Comparison of ENCODE assay signal across 20 mouse cellular contexts in genomic region chr8:109101416-109101815, GRCm38 (mm10).
DNase-seq lines count a peak whose midpoint lies in the region; ATAC-seq and TF ChIP-seq lines count a peak whose summit lies in the region.
"Had no signal": no experiment of that assay in that cellular context is flagged by ENCODE, and none has a peak within 500 bp of the region (broad histone marks: within the 10 kb centered on the region; RNA-seq: fewer than 3 reads in every experiment).

No protein-coding gene starts in this region.

- no peaks in the 10 kb centered on the region for H3K36me3 ChIP-seq in forebrain, embryonic 14.5 days (ENCODE audit: control insufficient read depth, insufficient read depth, low read length)
- H3K36me3 ChIP-seq in forebrain, embryonic 11.5 days (ENCODE audit: control insufficient read depth, insufficient read depth, low read length) = no peaks in the 10 kb centered on the region
- no peaks in the 10 kb centered on the region for H3K36me3 ChIP-seq in hindbrain, postnatal 0 days (ENCODE audit: insufficient read depth, low read length)
- H3K36me3 ChIP-seq: hindbrain, embryonic 15.5 days; intestine, embryonic 15.5 days; midbrain, embryonic 10.5 days; neural tube, embryonic 15.5 days had no signal

- no peak overlapping the region for H3K4me2 ChIP-seq in forebrain, embryonic 14.5 days (ENCODE audit: low read length)
- H3K4me2 ChIP-seq in forebrain, embryonic 11.5 days (ENCODE audit: low read depth, low read length, severe bottlenecking) = no peak overlapping the region
- H3K4me2 ChIP-seq in hindbrain, postnatal 0 days (ENCODE audit: low read depth, low read length) = no peak overlapping the region
- H3K4me2 ChIP-seq: heart, embryonic 11.5 days; hindbrain, embryonic 15.5 days; intestine, embryonic 15.5 days; neural tube, embryonic 15.5 days had no signal

- H3K4me3 ChIP-seq in forebrain, embryonic 14.5 days (ENCODE audit: low read depth, low read length) = no peak overlapping the region
- no peak overlapping the region for H3K4me3 ChIP-seq in forebrain, embryonic 11.5 days (ENCODE audit: low read depth, low read length)
- no peak overlapping the region for H3K4me3 ChIP-seq in hindbrain, postnatal 0 days (ENCODE audit: low read length)
- H3K4me3 ChIP-seq: gastrocnemius, adult 2 months; hindbrain, embryonic 15.5 days; intestine, embryonic 15.5 days; midbrain, embryonic 10.5 days; neural tube, embryonic 15.5 days had no signal

- WGBS in forebrain, embryonic 14.5 days = 73% methylated on average over 5 of the region's 5 CpGs
- 92% methylated on average over 5 of the region's 5 CpGs for WGBS in forebrain, embryonic 11.5 days
- WGBS in hindbrain, postnatal 0 days = 80% methylated on average over 5 of the region's 5 CpGs

- no peak overlapping the region for H3K27ac ChIP-seq in forebrain, embryonic 14.5 days (ENCODE audit: low read depth, low read length)
- no peak overlapping the region for H3K27ac ChIP-seq in forebrain, embryonic 11.5 days (ENCODE audit: low read depth, low read length)
- H3K27ac ChIP-seq in hindbrain, postnatal 0 days = no peak overlapping the region
- H3K27ac ChIP-seq: gastrocnemius, adult 2 months; hindbrain, embryonic 15.5 days; intestine, embryonic 15.5 days; macrophage; midbrain, embryonic 10.5 days; neural tube, embryonic 15.5 days; stomach, postnatal 0 days had no signal

- no peak overlapping the region for H3K9ac ChIP-seq in forebrain, embryonic 14.5 days (ENCODE audit: low read length)
- no peak overlapping the region for H3K9ac ChIP-seq in forebrain, embryonic 11.5 days (ENCODE audit: low read length)
- no peak overlapping the region for H3K9ac ChIP-seq in hindbrain, postnatal 0 days (replicated peaks; ENCODE audit: low read length)
- H3K9ac ChIP-seq: hindbrain, embryonic 15.5 days; intestine, embryonic 15.5 days; neural tube, embryonic 15.5 days had no signal

- no peaks in the 10 kb centered on the region for H3K9me3 ChIP-seq in forebrain, embryonic 14.5 days (replicated peaks; ENCODE audit: control insufficient read depth, low read length)
- H3K9me3 ChIP-seq in forebrain, embryonic 11.5 days (ENCODE audit: control insufficient read depth, low read length) = no peaks in the 10 kb centered on the region
- no peaks in the 10 kb centered on the region for H3K9me3 ChIP-seq in hindbrain, postnatal 0 days (ENCODE audit: low read length)
- H3K9me3 ChIP-seq: hindbrain, embryonic 15.5 days; intestine, embryonic 15.5 days; midbrain, embryonic 10.5 days; neural tube, embryonic 15.5 days had no signal

- peak; percentile 22 for DNase-seq in forebrain, embryonic 14.5 days (ENCODE audit: low spot score)
- no peak for DNase-seq in forebrain, embryonic 11.5 days (ENCODE audit: low spot score)
- peak; percentile 8 for DNase-seq in kidney, adult 18-20 months
- peak; percentile 14 for DNase-seq in kidney, postnatal 10 days
- peak; percentile 14 to 25 for DNase-seq in layer of hippocampus, adult 8-10 months (ENCODE audit: low spot score in 2 of 2)
- DNase-seq in hindbrain, postnatal 0 days (ENCODE audit: low spot score) = no peak
- no peak for DNase-seq in frontal cortex, postnatal 14 days (ENCODE audit: low spot score in 2 of 2)
- no peak for DNase-seq in urinary bladder, postnatal 10 days (ENCODE audit: low spot score)
- DNase-seq: adrenal gland, postnatal 14 days; cerebellum, adult 9-10 months; gastrocnemius, adult 2 months; thymus, adult 2 months had no signal

- ATAC-seq in forebrain, embryonic 14.5 days = no peak
- ATAC-seq in forebrain, embryonic 11.5 days (replicated peaks; ENCODE audit: low FRiP score) = no peak
- no peak for ATAC-seq in hindbrain, postnatal 0 days
- ATAC-seq: forebrain, embryonic 16.5 days; intestine, embryonic 15.5 days had no signal

- no peaks in the 10 kb centered on the region for H3K27me3 ChIP-seq in forebrain, embryonic 14.5 days (replicated peaks; ENCODE audit: control insufficient read depth, insufficient read depth, low read length)
- no peaks in the 10 kb centered on the region for H3K27me3 ChIP-seq in forebrain, embryonic 11.5 days (ENCODE audit: control insufficient read depth, insufficient read depth, low read length)
- H3K27me3 ChIP-seq in hindbrain, postnatal 0 days (ENCODE audit: insufficient read depth, low read length) = no peaks in the 10 kb centered on the region
- H3K27me3 ChIP-seq: hindbrain, embryonic 15.5 days; intestine, embryonic 15.5 days; neural tube, embryonic 15.5 days had no signal

- no peaks in the 10 kb centered on the region for H3K4me1 ChIP-seq in forebrain, embryonic 14.5 days (ENCODE audit: control insufficient read depth, insufficient read depth, low read length)
- H3K4me1 ChIP-seq in forebrain, embryonic 11.5 days (replicated peaks; ENCODE audit: control insufficient read depth, insufficient read depth, low read length) = no peaks in the 10 kb centered on the region
- H3K4me1 ChIP-seq in hindbrain, postnatal 0 days (ENCODE audit: insufficient read depth, low read length) = no peaks in the 10 kb centered on the region
- H3K4me1 ChIP-seq: intestine, embryonic 15.5 days had no signal

- no peak for TF ChIP-seq CTCF in hindbrain, postnatal 0 days (IDR thresholded peaks at IDR 0.05; ENCODE audit: low read depth)

Comparison
In these comparisons a context has a peak if more than half of its experiments do, and no peak if none do; other contexts are left out.
1. DNase-seq: peak in forebrain, embryonic 14.5 days (single experiment), kidney, adult 18-20 months (single experiment), kidney, postnatal 10 days (single experiment) and layer of hippocampus, adult 8-10 months (2 of 2); none in forebrain, embryonic 11.5 days (single experiment), hindbrain, postnatal 0 days (single experiment), frontal cortex, postnatal 14 days (0 of 2) and urinary bladder, postnatal 10 days (single experiment).